Mouse (Mus musculus) bone marrow macrophage, adult 2 months (primary cell): ENCODE data around the gene Dpp9.

ENCODE experiments used
- CTCF ChIP-seq: IDR thresholded peaks from 2 replicates; pipeline ENCODE4 v1.5.1; 2012; ENCODE audit warnings: low read depth, mild to moderate bottlenecking, low read length, moderate library complexity
- POLR2A ChIP-seq: IDR thresholded peaks from 2 replicates; pipeline ENCODE4 v1.6.1; 2012; ENCODE audit warnings: mild to moderate bottlenecking, low read depth, low read length, borderline replicate concordance

- TF ChIP-seq POLR2A (no peak), CTCF (no peak)
Measured at GRCm38 (mm10) chr17:56255429-56255828, 36.7 kb upstream of the Dpp9 start.
